Mouse (Mus musculus) neural tube, embryonic 11.5 days (tissue): ENCODE measurements around the gene Rbm11. TPM values are rescaled to one million over a fixed set of nuclear protein-coding genes. Genes with fewer than 3 reads are reported as not detected.
A peak's percentile ranks its signal among the peaks of the same experiment; 100 is the strongest.

Experiments used
- ATAC-seq: fragments of 200-750 bp; cut with Nextera tagmentation; 2 replicates; pipeline ENCODE4 v1.8.0; 2017; ENCODE audit warnings: moderate number of reproducible peaks, mild to moderate bottlenecking, moderate TSS enrichment, moderate library complexity; ENCODE audit not compliant: insufficient read depth, low FRiP score, low TSS enrichment
- DNase-seq: peaks from one replicate; pipeline ENCODE4 v3.0.0-alpha.2; 2015; ENCODE audit warnings: low spot score
- H3K27ac ChIP-seq: fragments of 300-500 bp; sonication (generic); 2 replicates; pipeline ENCODE4 v1.5.1; 2014; ENCODE audit warnings: low read depth, mild to moderate bottlenecking, low read length
- H3K27me3 ChIP-seq: fragments of 300-500 bp; sonication (generic); 2 replicates; pipeline ENCODE4 v1.6.1; 2014; ENCODE audit warnings: mild to moderate bottlenecking, low read length, mixed read lengths; ENCODE audit not compliant: control insufficient read depth, insufficient read depth
- H3K36me3 ChIP-seq: fragments of 300-500 bp; sonication (generic); 2 replicates; pipeline ENCODE4 v1.6.1; 2014; ENCODE audit warnings: mild to moderate bottlenecking, low read length, moderate library complexity, mixed read lengths; ENCODE audit not compliant: control insufficient read depth, insufficient read depth
- H3K4me1 ChIP-seq: fragments of 300-500 bp; sonication (generic); 2 replicates; pipeline ENCODE4 v1.6.1; 2014; ENCODE audit warnings: low read length, mixed read lengths; ENCODE audit not compliant: control insufficient read depth, insufficient read depth
- H3K4me2 ChIP-seq: fragments of 300-500 bp; sonication (generic); 2 replicates; pipeline ENCODE4 v1.6.1; 2014; ENCODE audit warnings: low read depth, mild to moderate bottlenecking, moderate library complexity
- H3K4me3 ChIP-seq: fragments of 300-500 bp; sonication (generic); 2 replicates; pipeline ENCODE4 v1.5.1; 2014; ENCODE audit warnings: low read depth, low read length
- H3K9ac ChIP-seq: fragments of 300-500 bp; sonication (generic); 2 replicates; pipeline ENCODE4 v1.6.1; 2014; ENCODE audit warnings: mild to moderate bottlenecking, low read length
- H3K9me3 ChIP-seq: fragments of 300-500 bp; sonication (generic); 2 replicates; pipeline ENCODE4 v1.6.1; 2016; ENCODE audit warnings: low read length; ENCODE audit not compliant: control insufficient read depth
- WGBS: fragments of 180-500 bp; shearing (Covaris S2); extraction: QIAGEN DNeasy Blood & Tissue Kit; methylation state at CpG from one replicate; pipeline ENCODE4 v1.1.7; 2014; 5-methylcytosine and 5-hydroxymethylcytosine counted together
- polyA plus RNA-seq: library from polyadenylated mRNA; unstranded; fragments of >200 nt; fragmentation: Nextera tagmentation; extraction: Ambion mirVana; gene quantifications from 2 replicates; pipeline ENCODE4 v1.2.1, GENCODE M21; 2014

Rbm11 gene
- polyA plus RNA-seq, result 0.64 and 0.80 TPM in 2 replicates

DNA sequence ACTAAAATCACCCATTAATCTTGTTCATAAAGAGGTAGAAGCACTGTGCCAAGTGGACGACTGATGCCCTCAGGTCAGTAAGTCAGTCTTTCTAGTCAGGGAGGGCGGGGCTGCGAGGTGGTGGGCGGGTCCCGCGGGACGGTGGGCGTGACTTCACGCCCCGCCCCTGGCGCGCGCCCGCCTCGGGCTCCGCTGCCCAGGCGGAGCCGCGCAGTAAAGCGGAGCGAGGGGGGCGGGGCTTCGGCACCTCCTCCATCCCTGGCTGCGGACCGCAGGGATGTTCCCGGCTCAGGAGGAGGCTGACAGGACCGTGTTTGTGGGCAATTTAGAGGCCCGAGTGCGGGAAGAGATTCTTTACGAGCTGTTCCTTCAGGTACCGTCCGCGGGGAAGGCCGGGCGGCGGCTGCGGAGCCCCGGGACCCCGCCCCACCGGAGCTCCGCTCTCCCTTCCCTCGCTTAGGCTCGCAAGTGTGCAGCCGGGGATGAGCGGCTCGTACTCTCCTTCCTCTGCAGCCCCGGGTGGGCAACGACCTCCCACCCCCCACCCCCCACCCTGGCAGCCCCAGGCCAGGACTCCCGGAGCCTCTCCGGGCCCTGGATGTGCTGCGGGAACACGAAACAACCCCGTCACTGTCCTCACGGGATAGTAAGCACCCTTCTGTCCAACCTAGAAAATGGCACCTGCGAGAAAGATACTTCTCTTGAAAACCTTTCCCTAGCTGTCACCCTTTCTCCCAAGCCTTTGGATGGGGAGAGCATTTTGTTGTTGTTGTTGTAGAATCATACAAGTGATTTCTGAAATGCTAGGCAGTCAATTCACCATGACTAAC, at the start of gene Rbm11:
Gene Rbm11 (plus strand): TSS at position 174 of the 830 bp plus-strand sequence.
- peak within 1 kb of the TSS; percentile 65 for H3K9ac ChIP-seq
- peak within 1 kb of the TSS; percentile 65 for H3K4me3 ChIP-seq
- H3K36me3 ChIP-seq, result no peaks in the 10 kb centered on the region
- ATAC-seq (peak; percentile 95), DNase-seq (peak; percentile 90)
- H3K4me2 ChIP-seq, result peak within 1 kb of the TSS; percentile 73
- under 1% methylated on average over 51 of the region's 55 CpGs for WGBS
- H3K27me3 ChIP-seq, result 0 out of 2 replicates have a peak, but pooled peaks cover 2% of the 10 kb centered on the region
- no peaks in the 10 kb centered on the region for H3K9me3 ChIP-seq
- H3K4me1 ChIP-seq, result no peaks in the 10 kb centered on the region
- H3K27ac ChIP-seq, result no peak within 1 kb of the TSS

DNA sequence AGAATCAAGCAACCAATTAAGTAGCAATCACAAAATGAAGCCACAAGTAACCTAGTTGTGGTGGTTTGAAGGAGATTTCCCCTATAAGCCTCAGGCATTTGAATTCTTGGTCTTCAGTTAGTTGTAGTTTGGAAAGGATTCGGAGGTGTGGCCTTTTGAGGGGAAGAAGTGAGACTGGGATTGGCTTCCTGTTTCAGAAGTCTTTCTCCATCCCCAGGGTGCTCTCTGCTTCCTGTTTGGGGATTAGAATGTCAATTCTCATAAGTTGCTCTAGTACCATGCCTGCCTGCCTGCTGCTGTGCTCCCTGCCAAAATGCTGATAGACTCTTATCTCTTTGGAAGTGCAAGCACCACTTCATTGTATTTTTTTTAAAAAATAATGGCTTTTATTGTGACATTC, 47.3 kb upstream of the Rbm11 start:
- H3K9me3 ChIP-seq, result no peaks in the 10 kb centered on the region
- H3K4me1 ChIP-seq, result no peaks in the 10 kb centered on the region
- no peak for ATAC-seq
- DNase-seq, result no peak
- no peak overlapping the region for H3K4me2 ChIP-seq
- 84% methylated on average over 1 of the region's 1 CpGs for WGBS
- H3K4me3 ChIP-seq, result no peak overlapping the region
- H3K9ac ChIP-seq, result no peak overlapping the region
- H3K27ac ChIP-seq, result no peak overlapping the region
- no peaks in the 10 kb centered on the region for H3K27me3 ChIP-seq
- no peaks in the 10 kb centered on the region for H3K36me3 ChIP-seq

DNA sequence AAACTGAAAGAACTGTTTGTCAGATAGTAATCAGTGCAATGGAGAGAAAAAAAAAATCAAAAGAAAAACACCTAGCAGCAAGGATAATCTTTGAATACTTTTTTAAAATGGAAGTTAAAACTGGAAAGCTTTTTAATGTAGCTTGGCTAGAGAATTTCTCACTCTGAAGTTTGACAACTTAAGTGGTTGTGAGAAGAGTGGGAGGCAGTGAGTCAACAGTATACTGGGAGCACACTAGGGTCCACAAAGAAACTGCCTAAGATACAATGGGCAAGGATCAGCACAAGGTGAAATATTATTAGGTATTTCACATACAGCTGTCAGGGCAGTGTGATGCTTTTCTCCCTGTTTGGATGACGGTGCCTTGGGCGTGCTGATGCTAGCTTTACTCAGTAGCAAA, 29.7 kb upstream of the Rbm11 start:
- no peak for ATAC-seq
- no peak overlapping the region for H3K4me2 ChIP-seq
- 81% methylated on average over 2 of the region's 2 CpGs for WGBS

DNA sequence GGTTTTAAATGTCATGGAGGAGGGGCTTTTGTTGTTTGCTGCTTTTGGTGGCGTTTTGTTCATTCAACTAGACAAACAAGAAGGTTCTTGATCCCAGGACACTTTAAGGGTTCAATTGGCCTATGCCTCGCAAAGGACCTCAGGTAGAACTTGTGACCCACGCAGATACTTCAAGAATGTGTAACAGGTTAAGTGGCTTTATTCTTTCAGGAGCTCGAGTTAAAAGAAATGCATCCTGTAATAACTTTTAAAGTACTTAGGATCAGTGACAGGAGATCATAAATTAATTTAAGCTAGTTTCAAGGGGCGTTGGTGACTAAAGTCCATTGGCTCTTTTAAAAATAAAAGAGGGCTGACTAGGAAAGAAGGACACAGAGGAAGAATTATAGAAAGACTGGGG, 10.4 kb upstream of the Rbm11 start:
- H3K27me3 ChIP-seq, result no peaks in the 10 kb centered on the region
- H3K27ac ChIP-seq, result no peak overlapping the region
- no peak overlapping the region for H3K9ac ChIP-seq
- H3K36me3 ChIP-seq, result no peaks in the 10 kb centered on the region
- 64% methylated on average over 5 of the region's 5 CpGs for WGBS
- H3K4me2 ChIP-seq, result no peak overlapping the region
- no peak overlapping the region for H3K4me3 ChIP-seq
- no peaks in the 10 kb centered on the region for H3K4me1 ChIP-seq
- ATAC-seq, result no peak
- no peaks in the 10 kb centered on the region for H3K9me3 ChIP-seq
- DNase-seq, result no peak

More for the DNA sequence above, 29.7 kb upstream of the Rbm11 start:
- no peak overlapping the region for H3K4me3 ChIP-seq
- no peak overlapping the region for H3K9ac ChIP-seq
- no peak for DNase-seq
- H3K36me3 ChIP-seq, result no peaks in the 10 kb centered on the region
- H3K4me1 ChIP-seq, result no peaks in the 10 kb centered on the region
- H3K9me3 ChIP-seq, result no peaks in the 10 kb centered on the region
- H3K27me3 ChIP-seq, result no peaks in the 10 kb centered on the region
- no peak overlapping the region for H3K27ac ChIP-seq

DNA sequence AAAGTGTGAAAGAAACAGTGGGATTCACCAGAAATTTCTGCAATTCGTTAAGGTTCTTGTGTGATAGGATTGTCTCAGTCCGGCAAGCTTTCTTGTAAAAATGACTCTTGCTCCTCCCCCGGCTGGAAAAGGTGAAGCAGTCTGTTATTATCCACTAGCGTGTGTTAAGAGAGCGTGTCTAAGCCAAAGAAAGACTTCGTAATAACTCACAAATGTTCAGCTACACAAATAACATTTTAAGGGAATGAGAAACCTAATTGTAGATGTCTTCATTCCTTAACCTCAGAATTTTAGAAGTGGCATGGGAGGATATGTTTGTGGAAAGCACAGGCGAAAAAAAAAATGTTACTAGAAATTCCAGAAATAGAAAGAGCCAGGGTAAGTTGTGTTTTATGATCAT, 6.7 kb upstream of the Rbm11 start, which contains the start of gene Lipi:
Gene Lipi (minus strand): TSS at position 101 of the 400 bp plus-strand sequence.
- H3K4me3 ChIP-seq, result no peak within 1 kb of the TSS
- no peaks in the 10 kb centered on the region for H3K27me3 ChIP-seq
- WGBS, result 84% methylated on average over 7 of the region's 7 CpGs
- H3K4me1 ChIP-seq, result no peaks in the 10 kb centered on the region
- DNase-seq, result no peak
- no peak within 1 kb of the TSS for H3K27ac ChIP-seq
- no peaks in the 10 kb centered on the region for H3K9me3 ChIP-seq
- H3K36me3 ChIP-seq, result no peaks in the 10 kb centered on the region
- no peak within 1 kb of the TSS for H3K4me2 ChIP-seq
- H3K9ac ChIP-seq, result no peak within 1 kb of the TSS
- no peak for ATAC-seq

DNA sequence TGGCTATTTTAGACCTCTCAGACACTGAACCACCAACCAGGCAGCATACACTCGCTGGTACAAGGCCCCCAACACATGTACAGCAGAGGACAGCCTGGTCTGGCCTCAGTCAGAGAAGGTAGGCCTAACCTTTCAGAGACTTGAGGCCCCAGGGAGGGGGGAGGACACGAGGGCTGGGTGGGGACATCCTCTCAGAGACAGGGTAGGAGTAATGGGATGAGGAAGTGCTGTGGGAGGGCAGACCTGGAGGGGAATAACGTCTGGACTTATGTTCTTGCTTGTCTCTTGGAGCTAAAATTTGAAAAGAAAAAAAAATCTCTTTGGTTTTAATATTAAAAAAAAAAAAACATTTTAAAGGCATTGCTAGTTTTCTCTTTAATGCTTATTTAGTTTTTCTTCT, 6.2 kb upstream of the Rbm11 start:
- Histone ChIP-seq H3K4me2 (no peak overlapping the region), H3K27me3 (no peaks in the 10 kb centered on the region), H3K9me3 (no peaks in the 10 kb centered on the region), H3K36me3 (no peaks in the 10 kb centered on the region), H3K4me3 (no peak overlapping the region), H3K27ac (no peak overlapping the region), H3K9ac (no peak overlapping the region), H3K4me1 (no peaks in the 10 kb centered on the region)
- ATAC-seq (no peak), DNase-seq (no peak)
- WGBS, result 42% methylated on average over 3 of the region's 3 CpGs

- H3K4me3 ChIP-seq, result peak overlapping the region; percentile 65
- no peaks in the 10 kb centered on the region for H3K9me3 ChIP-seq
- H3K36me3 ChIP-seq, result no peaks in the 10 kb centered on the region
- H3K27ac ChIP-seq, result no peak overlapping the region
- 0 out of 2 replicates have a peak, but pooled peaks cover 2% of the 10 kb centered on the region for H3K27me3 ChIP-seq
- no peak overlapping the region for H3K9ac ChIP-seq
- no peaks in the 10 kb centered on the region for H3K4me1 ChIP-seq
- 18% methylated on average over 15 of the region's 15 CpGs for WGBS
- H3K4me2 ChIP-seq, result peak overlapping the region; percentile 73
- ATAC-seq, result peak; percentile 17
- DNase-seq, result no peak
These were observed 998 bp downstream of the Rbm11 start for GRCm38 (mm10) chr16:75593501-75594183.

DNA sequence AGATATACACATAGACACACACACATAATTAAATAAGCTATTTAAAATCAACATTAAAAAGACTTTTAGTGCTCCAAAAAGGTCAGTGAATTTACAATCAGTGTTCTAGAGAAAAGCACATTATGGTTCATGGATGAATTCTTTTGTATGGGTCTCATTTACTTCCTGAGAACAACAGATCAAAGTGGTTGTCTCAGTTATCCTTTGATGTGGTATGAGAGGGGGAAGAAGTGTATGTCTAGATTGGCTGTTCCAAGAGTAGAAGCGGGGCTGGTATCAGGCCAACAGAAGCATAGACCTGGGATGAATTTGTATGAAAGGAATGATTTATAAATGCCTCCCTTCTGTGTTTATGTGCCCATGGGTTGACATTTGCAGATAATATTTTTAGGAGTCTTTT, 13.8 kb downstream of the Rbm11 start:
- H3K4me2 ChIP-seq, result no peak overlapping the region
- 71% methylated on average over 1 of the region's 1 CpGs for WGBS

More for the DNA sequence above, 13.8 kb downstream of the Rbm11 start:
- no peaks in the 10 kb centered on the region for H3K36me3 ChIP-seq
- ATAC-seq (no peak), DNase-seq (no peak)
- no peaks in the 10 kb centered on the region for H3K4me1 ChIP-seq
- no peaks in the 10 kb centered on the region for H3K9me3 ChIP-seq
- no peak overlapping the region for H3K27ac ChIP-seq
- no peaks in the 10 kb centered on the region for H3K27me3 ChIP-seq
- no peak overlapping the region for H3K4me3 ChIP-seq
- H3K9ac ChIP-seq, result no peak overlapping the region
